ENCODE assay signal across 1 mouse cellular context in genomic region chr2:172345258-172345738, GRCm38 (mm10).
TF ChIP-seq lines count a peak whose summit lies in the region.

TSS of gene Fam210b (plus strand) at chr2:172345565.

TF ChIP-seq in MEL, 35 proteins besides CTCF, POLR2A, EP300 and RAD21 (continued from another document):
- 0 out of 2 replicates have a peak, but pooled peaks have one; percentile 42 for TF ChIP-seq MAZ (IDR thresholded peaks at IDR 0.05; ENCODE audit: low read depth, low read length)
- TF ChIP-seq ELF1 (IDR thresholded peaks at IDR 0.05; ENCODE audit: low read depth, low read length), result peak; percentile 39; the same call in 1 of the 2 replicates
- no peak for TF ChIP-seq SMC3 (IDR thresholded peaks at IDR 0.05; ENCODE audit: low read depth, low read length)
- TF ChIP-seq USF1 (IDR thresholded peaks at IDR 0.05; ENCODE audit: low read depth, low read length), result no peak
- TF ChIP-seq GABPA (IDR thresholded peaks at IDR 0.05; ENCODE audit: low read depth, low read length), result no peak
